In genomic region chr12:119207464-119207801, GRCm38 (mm10) we compare ENCODE assay signal across 13 mouse cellular contexts. TPM values are rescaled to one million over a fixed set of nuclear protein-coding genes. Genes with fewer than 3 reads are reported as not detected.
"Had no signal": no experiment of that assay in that cellular context is flagged by ENCODE, and none has a peak within 500 bp of the region (broad histone marks: within the 10 kb centered on the region; RNA-seq: fewer than 3 reads in every experiment).

No protein-coding gene starts in this region.

- DNase-seq: kidney, adult 11 months; kidney, adult 8-10 months; kidney, postnatal 10 days; kidney, postnatal 36 days; left cerebral cortex, postnatal 4 days; liver, postnatal 0 days; retina, postnatal 1 day; right cerebral cortex, postnatal 14 days; right cerebral cortex, postnatal 4 days; thymus, postnatal 25 days had no signal

- ATAC-seq: intestine, embryonic 15.5 days; liver, postnatal 0 days; lung, postnatal 0 days had no signal

RNA-seq across cellular contexts. Expression of gene Itgb8, which starts 31.2 kb away (rescaled TPM):
- total RNA-seq: neutrophil, adult 5-6 weeks had no signal
